ENCODE assay signal across 16 mouse cellular contexts in genomic region chr15:61890330-61890729, GRCm38 (mm10).
"Had no signal": no experiment of that assay in that cellular context is flagged by ENCODE, and none has a peak within 500 bp of the region (broad histone marks: within the 10 kb centered on the region; RNA-seq: fewer than 3 reads in every experiment).

No protein-coding gene starts in this region.

- DNase-seq: retina, postnatal 1 day; right cerebral cortex, adult 18-20 months; right cerebral cortex, postnatal 14 days; right cerebral cortex, postnatal 25 days; right cerebral cortex, postnatal 4 days; spleen, adult 18-20 months; thymus, adult 18-20 months; thymus, adult 2 months; thymus, postnatal 14 days; thymus, postnatal 25 days; thymus, postnatal 36 days; thymus, postnatal 4 days had no signal

- H3K27me3 ChIP-seq: neural tube, embryonic 13.5 days; neural tube, embryonic 15.5 days; stomach, embryonic 15.5 days had no signal

- H3K9ac ChIP-seq: neural tube, embryonic 13.5 days; neural tube, embryonic 15.5 days; stomach, embryonic 15.5 days had no signal

- H3K27ac ChIP-seq: neural tube, embryonic 13.5 days; neural tube, embryonic 15.5 days; stomach, embryonic 15.5 days; stomach, postnatal 0 days had no signal

- H3K4me2 ChIP-seq: neural tube, embryonic 13.5 days; neural tube, embryonic 15.5 days; stomach, embryonic 15.5 days had no signal

- H3K4me1 ChIP-seq: neural tube, embryonic 13.5 days; stomach, embryonic 15.5 days had no signal

- H3K9me3 ChIP-seq: neural tube, embryonic 13.5 days; neural tube, embryonic 15.5 days; stomach, embryonic 15.5 days had no signal

- H3K36me3 ChIP-seq: neural tube, embryonic 13.5 days; neural tube, embryonic 15.5 days; stomach, embryonic 15.5 days had no signal

- H3K4me3 ChIP-seq: neural tube, embryonic 13.5 days; neural tube, embryonic 15.5 days; stomach, embryonic 15.5 days had no signal
